Mouse (Mus musculus) lung, postnatal 0 days (tissue): Measurements from ENCODE around the gene Col6a1. TPM values are rescaled to one million over a fixed set of nuclear protein-coding genes. Genes with fewer than 3 reads are reported as not detected.

ENCODE experiments used
- ATAC-seq: fragments of 200-750 bp; cut with Nextera tagmentation; 2 replicates; pipeline ENCODE4 v1.8.0; 2017; ENCODE audit warnings: moderate library complexity
- DNase-seq: peaks from one replicate; pipeline ENCODE4 v3.0.0-alpha.2; 2016; ENCODE audit warnings: low spot score
- H3K27ac ChIP-seq: fragments of 300-500 bp; sonication (generic); 2 replicates; pipeline ENCODE4 v1.5.1; 2014; ENCODE audit warnings: antibody characterized with exemption, mild to moderate bottlenecking, low read length, mixed read lengths
- H3K27me3 ChIP-seq: fragments of 300-500 bp; sonication (generic); replicated peaks from 2 replicates; pipeline ENCODE4 v1.6.1; 2014; ENCODE audit warnings: low read length, mixed read lengths; ENCODE audit not compliant: insufficient read depth
- H3K36me3 ChIP-seq: fragments of 300-500 bp; sonication (generic); 2 replicates; pipeline ENCODE4 v1.6.1; 2014; ENCODE audit warnings: low read length, mixed read lengths; ENCODE audit not compliant: insufficient read depth
- H3K4me1 ChIP-seq: fragments of 300-500 bp; sonication (generic); 2 replicates; pipeline ENCODE4 v1.6.1; 2014; ENCODE audit warnings: antibody characterized with exemption, low read depth, low read length, mixed read lengths; ENCODE audit not compliant: insufficient read depth
- H3K4me2 ChIP-seq: fragments of 300-500 bp; sonication (generic); replicated peaks from 2 replicates; pipeline ENCODE4 v1.6.1; 2014; ENCODE audit warnings: low read depth, mild to moderate bottlenecking, low read length, moderate library complexity, mixed read lengths
- H3K4me3 ChIP-seq: fragments of 300-500 bp; sonication (generic); 2 replicates; pipeline ENCODE4 v1.5.1; 2014; ENCODE audit warnings: low read depth, low read length
- H3K9ac ChIP-seq: fragments of 300-500 bp; sonication (generic); replicated peaks from 2 replicates; pipeline ENCODE4 v1.6.1; 2014; ENCODE audit warnings: low read depth, mild to moderate bottlenecking
- H3K9me3 ChIP-seq: fragments of 300-500 bp; sonication (generic); 2 replicates; pipeline ENCODE4 v1.6.1; 2016; ENCODE audit warnings: low read length, mixed read lengths
- CTCF ChIP-seq: IDR thresholded peaks from 2 replicates; pipeline ENCODE4 v1.5.1; 2016; ENCODE audit warnings: antibody characterized with exemption, mild to moderate bottlenecking
- EP300 ChIP-seq: IDR thresholded peaks from 2 replicates; pipeline ENCODE4 v1.6.1; 2016; ENCODE audit warnings: antibody characterized with exemption, mild to moderate bottlenecking, control low read depth
- WGBS: fragments of 180-500 bp; shearing (Covaris S2); extraction: QIAGEN DNeasy Blood & Tissue Kit; methylation state at CpG from one replicate; pipeline ENCODE4 v1.1.7; 2014; 5-methylcytosine and 5-hydroxymethylcytosine counted together
- polyA plus RNA-seq: library from polyadenylated mRNA; unstranded; fragments of >200 nt; fragmentation: Nextera tagmentation; extraction: Ambion mirVana; gene quantifications from 2 replicates; pipeline ENCODE4 v1.2.1, GENCODE M21; 2015

Gene Col6a1
- polyA plus RNA-seq, 1 experiment from 2014 or later: 387 TPM

GRCm38 (mm10) chr10:76681882-76682281 lies 44.1 kb downstream of the Col6a1 start:
- peak; percentile 69 for DNase-seq

GRCm38 (mm10) chr10:76680758-76681650 lies 45.0 kb downstream of the Col6a1 start:
- Histone ChIP-seq H3K27ac (peak overlapping the region; percentile 74), H3K4me2 (no peak overlapping the region), H3K9me3 (no peaks in the 10 kb centered on the region), H3K27me3 (no peaks in the 10 kb centered on the region), H3K4me3 (no peak overlapping the region), H3K4me1 (no peaks in the 10 kb centered on the region; the same call in 1 of the 2 replicates), H3K9ac (no peak overlapping the region), H3K36me3 (no peaks in the 10 kb centered on the region)
- WGBS: 62% methylated on average over 6 of the region's 6 CpGs
- DNase-seq: peak; percentile 21
- TF ChIP-seq EP300 (no peak), CTCF (no peak)
- ATAC-seq: peak; percentile 13; the same call in 1 of the 2 replicates

More at GRCm38 (mm10) chr10:76681882-76682281, 44.1 kb downstream of the Col6a1 start:
- peak; percentile 60 for ATAC-seq
- Histone ChIP-seq H3K9me3 (no peaks in the 10 kb centered on the region), H3K27ac (peak overlapping the region; percentile 74), H3K27me3 (no peaks in the 10 kb centered on the region), H3K36me3 (no peaks in the 10 kb centered on the region), H3K4me1 (no peaks in the 10 kb centered on the region; the same call in 1 of the 2 replicates), H3K4me2 (no peak overlapping the region), H3K9ac (no peak overlapping the region), H3K4me3 (no peak overlapping the region)
- WGBS: 66% methylated on average over 3 of the region's 3 CpGs
- TF ChIP-seq EP300 (peak; percentile 67; the same call in 1 of the 2 replicates), CTCF (no peak)

GRCm38 (mm10) chr10:76678122-76678521 lies 47.8 kb downstream of the Col6a1 start:
- DNase-seq (peak; percentile 91), ATAC-seq (peak; percentile 44)
- 34% methylated on average over 7 of the region's 7 CpGs for WGBS
- Histone ChIP-seq H3K36me3 (no peaks in the 10 kb centered on the region), H3K9me3 (no peaks in the 10 kb centered on the region), H3K4me1 (no peaks in the 10 kb centered on the region; the same call in 1 of the 2 replicates), H3K9ac (no peak overlapping the region), H3K27me3 (no peaks in the 10 kb centered on the region), H3K4me2 (no peak overlapping the region), H3K27ac (peak overlapping the region; percentile 43), H3K4me3 (no peak overlapping the region)
- TF ChIP-seq EP300 (no peak), CTCF (no peak)

GRCm38 (mm10) chr10:76675268-76675667 lies 50.7 kb downstream of the Col6a1 start:
- Histone ChIP-seq H3K36me3 (no peaks in the 10 kb centered on the region), H3K9me3 (no peaks in the 10 kb centered on the region), H3K9ac (no peak overlapping the region), H3K4me3 (no peak overlapping the region), H3K4me1 (no peaks in the 10 kb centered on the region), H3K27ac (peak overlapping the region; percentile 47), H3K4me2 (no peak overlapping the region), H3K27me3 (no peaks in the 10 kb centered on the region)
- TF ChIP-seq CTCF: no peak
- peak; percentile 72 for TF ChIP-seq EP300
- peak; percentile 88 for DNase-seq
- 51% methylated on average over 2 of the region's 2 CpGs for WGBS
- peak; percentile 59 for ATAC-seq

- no peak overlapping the region for H3K4me3 ChIP-seq
- ATAC-seq: peak; percentile 85
- 34% methylated on average over 6 of the region's 6 CpGs for WGBS
- no peaks in the 10 kb centered on the region for H3K9me3 ChIP-seq
- no peaks in the 10 kb centered on the region for H3K36me3 ChIP-seq
- TF ChIP-seq CTCF: no peak
- peak; percentile 91 for TF ChIP-seq EP300
- DNase-seq: peak; percentile 93
- peak overlapping the region; percentile 47 for H3K27ac ChIP-seq
- H3K27me3 ChIP-seq: no peaks in the 10 kb centered on the region
- H3K4me1 ChIP-seq: no peaks in the 10 kb centered on the region
- no peak overlapping the region for H3K9ac ChIP-seq
- H3K4me2 ChIP-seq: no peak overlapping the region
These were observed 51.4 kb downstream of the Col6a1 start for GRCm38 (mm10) chr10:76674581-76674980.

GRCm38 (mm10) chr10:76671939-76672338 lies 54.0 kb downstream of the Col6a1 start:
- no peaks in the 10 kb centered on the region for H3K27me3 ChIP-seq
- WGBS: 72% methylated on average over 9 of the region's 9 CpGs
- H3K4me3 ChIP-seq: no peak overlapping the region
- no peak overlapping the region for H3K4me2 ChIP-seq
- no peak for TF ChIP-seq CTCF
- TF ChIP-seq EP300: no peak
- ATAC-seq (no peak), DNase-seq (no peak)
- no peaks in the 10 kb centered on the region for H3K9me3 ChIP-seq
- H3K36me3 ChIP-seq: no peaks in the 10 kb centered on the region
- H3K4me1 ChIP-seq: no peaks in the 10 kb centered on the region
- peak overlapping the region; percentile 39 for H3K27ac ChIP-seq
- H3K9ac ChIP-seq: no peak overlapping the region
